Mouse (Mus musculus): ENCODE results near the gene Nos1ap.

DNA sequence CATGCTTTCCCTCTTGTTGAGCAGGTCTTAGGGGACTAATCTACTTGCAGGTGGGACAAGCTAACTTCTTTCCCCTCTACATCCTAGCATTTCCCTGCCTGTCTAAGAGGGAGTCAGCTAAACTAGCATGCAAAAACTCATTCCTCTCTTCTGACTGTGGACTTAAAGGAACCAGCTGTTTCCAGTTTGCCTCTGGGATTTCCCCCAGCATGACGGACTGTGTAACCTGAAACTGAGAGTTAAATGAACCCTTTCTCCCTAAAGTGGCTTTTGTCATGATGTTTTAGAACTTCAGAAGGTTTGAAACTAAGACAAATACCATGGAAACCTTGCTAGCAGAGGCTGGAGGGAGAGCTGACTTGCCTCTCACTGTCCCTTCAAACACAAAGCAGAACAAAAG is 127.5 kb downstream of the Nos1ap start:
- TF ChIP-seq CTCF (IDR thresholded peaks at IDR 0.05; ENCODE audit: low read depth, low read length) (no peak), POLR2A (IDR thresholded peaks at IDR 0.05; ENCODE audit: borderline replicate concordance, low read depth, low read length) (no peak)
